Mouse (Mus musculus): ENCODE measurements around the gene Mybpc2. TPM values are rescaled to one million over a fixed set of nuclear protein-coding genes. Genes with fewer than 3 reads are reported as not detected.

The Mybpc2 gene
- polyA plus RNA-seq, 1 experiment: 0.04 TPM

DNA sequence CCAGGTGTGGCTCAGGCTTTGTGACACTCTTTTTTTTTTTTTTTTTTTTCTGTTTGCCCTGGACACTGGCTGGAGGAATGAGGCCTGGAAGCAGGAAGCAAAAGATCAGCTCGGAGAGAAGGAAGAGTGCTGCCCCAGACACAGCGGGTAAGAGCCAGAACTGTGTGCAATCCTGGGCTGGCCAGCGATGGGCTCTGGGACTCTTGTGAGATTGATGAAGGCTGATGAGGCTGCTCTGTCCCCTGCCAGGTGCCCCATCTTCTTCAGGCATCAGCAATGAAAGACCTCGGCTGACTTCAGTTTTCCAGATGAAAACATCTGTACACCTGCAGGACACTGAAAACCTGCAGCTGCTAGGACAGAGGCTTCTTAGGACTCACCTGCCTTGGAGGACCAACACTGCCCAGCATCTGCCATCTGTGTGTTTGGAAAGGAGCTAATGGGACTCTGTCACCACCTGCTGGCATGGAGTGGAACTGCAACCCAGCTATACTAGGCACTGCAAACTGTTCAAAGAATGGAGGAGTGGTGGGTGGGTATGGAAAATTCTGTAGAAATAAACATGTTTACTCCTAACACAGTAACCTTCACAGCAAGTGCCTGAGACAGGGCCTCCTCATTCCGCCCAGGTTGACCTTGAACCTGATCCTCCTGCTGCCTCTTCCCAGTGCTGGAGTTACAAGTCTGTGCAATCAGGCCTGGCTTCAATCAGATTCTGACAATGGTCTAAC is 39.5 kb downstream of the Mybpc2 start:
- H3K27me3 ChIP-seq (ENCODE audit: control insufficient read depth, insufficient read depth, low read length): no peaks in the 10 kb centered on the region
- no peaks in the 10 kb centered on the region for H3K36me3 ChIP-seq (ENCODE audit: control insufficient read depth, insufficient read depth, low read length)
- H3K4me3 ChIP-seq (ENCODE audit: control insufficient read depth, low read depth, low read length): no peak overlapping the region
- H3K27ac ChIP-seq (ENCODE audit: control insufficient read depth, insufficient read depth, low read depth, low read length): no peak overlapping the region
- TF ChIP-seq POLR2A (IDR thresholded peaks at IDR 0.05; ENCODE audit: control insufficient read depth, low read depth, low read length) (no peak), CTCF (IDR thresholded peaks at IDR 0.05; ENCODE audit: control insufficient read depth, insufficient read depth, insufficient replicate concordance, low read depth, low read length) (peak; percentile 86; the same call in 1 of the 2 replicates)
- no peaks in the 10 kb centered on the region for H3K4me1 ChIP-seq (ENCODE audit: control insufficient read depth, insufficient read depth, low read length)

DNA sequence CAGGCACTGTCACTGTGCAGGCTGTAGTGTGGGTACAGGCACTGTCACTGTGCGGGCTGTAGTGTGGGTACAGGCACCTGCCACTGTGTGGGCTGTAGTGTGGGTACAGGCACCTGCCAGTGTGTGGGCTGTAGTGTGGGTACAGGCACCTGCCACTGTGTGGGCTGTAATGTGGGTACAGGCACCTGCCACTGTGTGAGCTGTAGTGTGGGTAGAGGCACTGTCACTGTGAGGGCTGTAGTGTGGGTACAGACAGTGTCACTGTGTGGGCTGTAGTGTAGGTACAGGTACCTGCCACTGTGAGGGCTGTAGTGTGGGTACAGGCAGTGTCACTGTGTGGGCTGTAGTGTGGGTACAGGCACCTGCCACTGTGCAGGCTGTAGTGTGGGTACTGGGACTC is 40.3 kb downstream of the Mybpc2 start:
- TF ChIP-seq CTCF (IDR thresholded peaks at IDR 0.05; ENCODE audit: control insufficient read depth, insufficient read depth, insufficient replicate concordance, low read depth, low read length) (no peak), POLR2A (IDR thresholded peaks at IDR 0.05; ENCODE audit: control insufficient read depth, low read depth, low read length) (no peak)
- no peaks in the 10 kb centered on the region for H3K27me3 ChIP-seq (ENCODE audit: control insufficient read depth, insufficient read depth, low read length)
- no peak overlapping the region for H3K27ac ChIP-seq (ENCODE audit: control insufficient read depth, insufficient read depth, low read depth, low read length)
- H3K4me1 ChIP-seq (ENCODE audit: control insufficient read depth, insufficient read depth, low read length): no peaks in the 10 kb centered on the region
- H3K36me3 ChIP-seq (ENCODE audit: control insufficient read depth, insufficient read depth, low read length): no peaks in the 10 kb centered on the region
- H3K4me3 ChIP-seq (ENCODE audit: control insufficient read depth, low read depth, low read length): no peak overlapping the region

DNA sequence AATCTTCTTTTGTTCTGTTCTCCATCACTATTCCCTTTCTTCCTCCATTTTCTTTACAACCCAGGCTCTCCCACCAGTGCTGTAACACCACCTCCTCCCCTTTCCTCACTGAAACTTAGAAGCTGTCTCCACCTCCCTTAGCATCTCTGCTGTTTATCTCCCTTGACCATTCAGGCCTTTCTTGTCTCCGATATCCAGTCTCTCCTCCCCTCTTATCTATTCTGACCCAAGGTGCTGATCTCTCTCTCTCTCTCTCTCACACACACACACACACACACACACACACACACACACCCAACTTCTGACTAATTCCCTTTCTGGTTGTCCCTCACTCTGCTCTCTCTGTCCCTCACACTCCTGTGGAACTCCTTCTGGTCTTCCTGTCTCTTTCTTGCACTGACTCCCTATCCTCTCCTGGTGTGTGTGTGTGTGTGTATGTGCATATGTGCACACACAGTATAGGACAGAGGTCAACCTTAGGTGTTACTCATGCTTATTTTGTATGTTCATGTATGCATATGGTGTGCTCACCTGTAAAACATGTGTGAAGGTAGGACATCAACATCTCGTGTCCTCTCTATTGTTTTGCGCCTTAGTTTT is 41.5 kb downstream of the Mybpc2 start:
- no peaks in the 10 kb centered on the region for H3K27me3 ChIP-seq (ENCODE audit: control insufficient read depth, insufficient read depth, low read length)
- H3K27ac ChIP-seq (ENCODE audit: control insufficient read depth, insufficient read depth, low read depth, low read length): no peak overlapping the region
- H3K4me3 ChIP-seq (ENCODE audit: control insufficient read depth, low read depth, low read length): no peak overlapping the region
- H3K4me1 ChIP-seq (ENCODE audit: control insufficient read depth, insufficient read depth, low read length): no peaks in the 10 kb centered on the region
- TF ChIP-seq CTCF (IDR thresholded peaks at IDR 0.05; ENCODE audit: control insufficient read depth, insufficient read depth, insufficient replicate concordance, low read depth, low read length) (no peak), POLR2A (IDR thresholded peaks at IDR 0.05; ENCODE audit: control insufficient read depth, low read depth, low read length) (no peak)
- H3K36me3 ChIP-seq (ENCODE audit: control insufficient read depth, insufficient read depth, low read length): no peaks in the 10 kb centered on the region

DNA sequence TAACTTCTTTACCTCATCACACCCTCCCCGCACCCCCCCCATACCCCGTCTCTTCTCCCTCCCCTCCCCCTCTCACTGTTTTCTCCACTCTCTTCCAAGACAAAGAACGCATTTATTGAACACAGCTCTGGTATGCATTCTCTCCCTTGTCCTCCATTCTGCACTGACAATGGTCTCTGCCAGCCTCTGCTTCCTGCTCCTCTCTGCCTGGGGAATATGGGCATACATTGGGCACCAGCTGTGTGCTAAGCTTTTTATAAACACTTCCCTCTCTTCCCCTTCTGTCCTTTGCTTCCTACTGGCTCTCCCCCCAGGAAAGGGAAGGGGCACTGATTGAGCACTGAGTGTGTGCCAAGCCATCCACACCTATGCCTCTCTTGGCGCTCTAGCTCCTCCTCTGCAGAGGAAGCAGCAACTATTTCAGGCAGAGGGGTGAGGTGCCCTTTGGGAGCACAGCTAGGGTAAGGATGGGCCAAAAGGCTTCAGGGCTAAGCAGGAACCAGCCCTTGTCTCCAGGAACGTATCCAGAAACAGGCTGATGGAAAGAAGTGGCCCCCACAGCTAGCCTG is 49.3 kb downstream of the Mybpc2 start:
- no peak overlapping the region for H3K4me3 ChIP-seq (ENCODE audit: control insufficient read depth, low read depth, low read length)
- no peaks in the 10 kb centered on the region for H3K36me3 ChIP-seq (ENCODE audit: control insufficient read depth, insufficient read depth, low read length)
- no peaks in the 10 kb centered on the region for H3K27me3 ChIP-seq (ENCODE audit: control insufficient read depth, insufficient read depth, low read length)
- H3K27ac ChIP-seq (ENCODE audit: control insufficient read depth, insufficient read depth, low read depth, low read length): no peak overlapping the region
- no peak for TF ChIP-seq CTCF (IDR thresholded peaks at IDR 0.05; ENCODE audit: control insufficient read depth, insufficient read depth, insufficient replicate concordance, low read depth, low read length)
- no peak for TF ChIP-seq POLR2A (IDR thresholded peaks at IDR 0.05; ENCODE audit: control insufficient read depth, low read depth, low read length)
- no peaks in the 10 kb centered on the region; the same call in 1 of the 2 replicates for H3K4me1 ChIP-seq (ENCODE audit: control insufficient read depth, insufficient read depth, low read length)

DNA sequence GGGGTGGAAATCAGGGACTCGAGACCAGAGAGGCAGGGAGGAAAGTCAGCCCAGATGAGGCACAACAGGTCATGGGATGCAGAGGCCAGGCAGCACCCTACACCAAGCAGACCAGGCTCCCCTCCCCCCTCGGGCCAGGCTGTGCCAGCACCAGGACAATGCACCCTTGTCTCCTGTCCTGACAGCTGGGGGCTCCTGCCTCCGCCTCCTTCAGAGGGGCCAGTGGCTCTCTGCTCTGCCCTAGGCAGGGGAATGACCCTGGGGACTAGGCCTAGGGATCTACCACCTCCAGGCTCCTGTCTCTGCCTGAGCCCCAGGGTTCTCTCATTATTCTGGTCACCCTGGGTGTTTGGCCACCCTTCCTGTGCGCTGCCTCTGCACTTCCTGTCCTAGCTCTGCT is 50.0 kb downstream of the Mybpc2 start:
- Histone ChIP-seq H3K27me3 (ENCODE audit: control insufficient read depth, insufficient read depth, low read length) (no peaks in the 10 kb centered on the region), H3K4me1 (ENCODE audit: control insufficient read depth, insufficient read depth, low read length) (no peaks in the 10 kb centered on the region; the same call in 1 of the 2 replicates), H3K27ac (ENCODE audit: control insufficient read depth, insufficient read depth, low read depth, low read length) (no peak overlapping the region), H3K4me3 (ENCODE audit: control insufficient read depth, low read depth, low read length) (no peak overlapping the region), H3K36me3 (ENCODE audit: control insufficient read depth, insufficient read depth, low read length) (no peaks in the 10 kb centered on the region)
- TF ChIP-seq CTCF (IDR thresholded peaks at IDR 0.05; ENCODE audit: control insufficient read depth, insufficient read depth, insufficient replicate concordance, low read depth, low read length) (no peak), POLR2A (IDR thresholded peaks at IDR 0.05; ENCODE audit: control insufficient read depth, low read depth, low read length) (no peak)

DNA sequence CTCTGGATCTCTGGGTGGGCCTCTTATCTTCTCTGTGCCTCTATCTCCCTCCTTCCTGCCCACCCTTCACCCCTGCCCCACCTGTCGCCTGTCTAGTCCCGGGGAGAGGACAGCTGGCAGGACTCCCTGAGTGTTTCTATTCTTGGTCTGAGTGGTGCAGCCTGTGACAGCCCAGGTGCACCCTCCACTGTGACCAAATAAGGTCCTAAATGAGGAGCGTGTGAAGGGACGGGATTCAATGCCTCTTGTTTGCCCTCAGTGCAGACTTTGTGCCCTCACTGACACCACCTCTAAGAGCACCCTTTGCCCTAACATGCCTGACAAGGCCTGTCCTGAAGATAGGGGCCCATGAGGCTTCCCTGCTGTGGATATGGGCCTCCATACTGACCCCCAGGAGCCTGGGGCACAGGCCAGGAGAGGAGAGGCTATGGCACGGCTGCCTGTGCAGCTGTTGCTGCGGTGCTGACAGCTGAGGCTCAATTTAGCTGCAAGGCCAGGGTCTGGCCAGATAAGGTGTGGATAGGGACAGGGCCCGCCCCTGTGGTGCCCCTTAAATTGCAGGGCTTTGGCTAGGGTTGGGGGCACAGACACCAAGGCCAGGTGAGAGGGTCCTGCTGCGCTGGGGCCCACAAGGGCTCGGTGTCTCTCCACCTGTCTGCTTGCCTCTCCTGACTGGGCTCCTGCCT is 51.4 kb downstream of the Mybpc2 start:
- H3K4me3 ChIP-seq (ENCODE audit: control insufficient read depth, low read depth, low read length): no peak overlapping the region
- TF ChIP-seq CTCF (IDR thresholded peaks at IDR 0.05; ENCODE audit: control insufficient read depth, insufficient read depth, insufficient replicate concordance, low read depth, low read length) (no peak), POLR2A (IDR thresholded peaks at IDR 0.05; ENCODE audit: control insufficient read depth, low read depth, low read length) (no peak)
- no peaks in the 10 kb centered on the region for H3K27me3 ChIP-seq (ENCODE audit: control insufficient read depth, insufficient read depth, low read length)
- H3K27ac ChIP-seq (ENCODE audit: control insufficient read depth, insufficient read depth, low read depth, low read length): no peak overlapping the region
- peaks cover 6% of the 10 kb centered on the region for H3K4me1 ChIP-seq (ENCODE audit: control insufficient read depth, insufficient read depth, low read length)
- no peaks in the 10 kb centered on the region for H3K36me3 ChIP-seq (ENCODE audit: control insufficient read depth, insufficient read depth, low read length)

DNA sequence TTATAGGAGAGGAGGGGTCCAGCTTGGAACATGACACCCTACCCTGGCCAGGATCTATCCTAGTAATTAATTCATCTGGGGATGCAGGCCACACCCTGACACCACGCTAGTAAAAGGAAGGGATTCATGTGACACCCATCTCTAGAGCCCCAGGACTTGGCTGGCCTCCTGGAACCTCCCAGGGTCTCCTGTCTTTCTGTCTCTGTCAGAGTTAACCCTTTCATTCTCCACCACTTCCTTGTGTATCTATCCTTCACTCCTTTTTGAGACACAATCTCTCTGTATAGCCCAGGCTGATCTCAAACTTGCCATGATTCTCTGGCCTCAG is 51.9 kb downstream of the Mybpc2 start:
- peaks cover 6% of the 10 kb centered on the region for H3K4me1 ChIP-seq (ENCODE audit: control insufficient read depth, insufficient read depth, low read length)
- no peaks in the 10 kb centered on the region for H3K27me3 ChIP-seq (ENCODE audit: control insufficient read depth, insufficient read depth, low read length)
- TF ChIP-seq POLR2A (IDR thresholded peaks at IDR 0.05; ENCODE audit: control insufficient read depth, low read depth, low read length) (no peak), CTCF (IDR thresholded peaks at IDR 0.05; ENCODE audit: control insufficient read depth, insufficient read depth, insufficient replicate concordance, low read depth, low read length) (no peak)
- no peak overlapping the region for H3K27ac ChIP-seq (ENCODE audit: control insufficient read depth, insufficient read depth, low read depth, low read length)
- no peak overlapping the region for H3K4me3 ChIP-seq (ENCODE audit: control insufficient read depth, low read depth, low read length)
- no peaks in the 10 kb centered on the region for H3K36me3 ChIP-seq (ENCODE audit: control insufficient read depth, insufficient read depth, low read length)

All from testis, adult 2 months (tissue).